Mouse (Mus musculus) olfactory bulb, adult 2 months (tissue): ENCODE results near the gene Dclk2.

Experiments used
- CTCF ChIP-seq: fragments of 200-500 bp; IDR thresholded peaks from 2 replicates; pipeline ENCODE4 v1.5.1; 2012; ENCODE audit warnings: low read depth, mild to moderate bottlenecking, low read length, moderate library complexity; ENCODE audit not compliant: insufficient read depth
- POLR2A ChIP-seq: fragments of 200-500 bp; IDR thresholded peaks from 2 replicates; pipeline ENCODE4 v1.6.1; 2012; ENCODE audit warnings: mild to moderate bottlenecking, low read depth, low read length, moderate library complexity; ENCODE audit not compliant: insufficient read depth

DNA sequence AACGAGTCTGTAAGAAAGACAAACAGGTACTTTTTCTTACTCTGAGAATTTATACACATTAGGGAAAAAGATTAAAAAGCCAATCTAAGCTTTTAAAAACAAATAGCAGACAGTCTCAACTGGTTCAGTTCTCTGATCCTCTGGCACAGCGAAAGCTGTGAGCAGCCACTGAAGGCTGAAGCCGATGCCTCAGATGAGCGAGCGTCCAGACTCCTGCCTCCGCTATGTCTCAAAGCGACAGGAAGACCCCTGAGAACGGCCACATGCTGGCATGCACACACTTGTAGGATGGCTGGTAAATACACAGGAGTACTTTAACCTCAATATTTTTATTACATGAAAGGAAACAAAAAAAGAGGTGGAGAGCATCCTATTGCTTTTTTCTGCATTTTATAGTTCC, 160.8 kb downstream of the Dclk2 start:
- TF ChIP-seq CTCF (no peak), POLR2A (no peak)
